Mouse (Mus musculus): ENCODE measurements around the gene Htra3. TPM values are rescaled to one million over a fixed set of nuclear protein-coding genes. Genes with fewer than 3 reads are reported as not detected.

Htra3 gene
- polyA plus RNA-seq, 1 experiment from 2014 or later, result 40.5 TPM

- no peak overlapping the region for H3K4me2 ChIP-seq (replicated peaks; ENCODE audit: low read depth, low read length)
- no peak overlapping the region for H3K4me3 ChIP-seq (ENCODE audit: low read depth, low read length)
- no peak overlapping the region for H3K9ac ChIP-seq (replicated peaks; ENCODE audit: low read depth)
- H3K9me3 ChIP-seq (ENCODE audit: low read length), result no peaks in the 10 kb centered on the region
- ATAC-seq (no peak), DNase-seq (ENCODE audit: low spot score) (no peak)
- WGBS, result 88% methylated on average over 10 of the region's 10 CpGs
- no peak overlapping the region for H3K27ac ChIP-seq (ENCODE audit: low read length)
- H3K4me1 ChIP-seq (ENCODE audit: insufficient read depth, low read depth, low read length), result no peaks in the 10 kb centered on the region
- no peak for TF ChIP-seq EP300 (IDR thresholded peaks at IDR 0.05)
- peak; percentile 26 for TF ChIP-seq CTCF (IDR thresholded peaks at IDR 0.05)
- no peaks in the 10 kb centered on the region for H3K27me3 ChIP-seq (replicated peaks; ENCODE audit: insufficient read depth, low read length)
- no peaks in the 10 kb centered on the region for H3K36me3 ChIP-seq (ENCODE audit: insufficient read depth, low read length)
Measured at GRCm38 (mm10) chr5:35655753-35656485, 23.7 kb downstream of the Htra3 start.

GRCm38 (mm10) chr5:35653743-35654395, 25.7 kb downstream of the Htra3 start:
- no peaks in the 10 kb centered on the region for H3K4me1 ChIP-seq (ENCODE audit: insufficient read depth, low read depth, low read length)
- H3K4me3 ChIP-seq (ENCODE audit: low read depth, low read length), result no peak overlapping the region
- TF ChIP-seq CTCF (IDR thresholded peaks at IDR 0.05) (no peak), EP300 (IDR thresholded peaks at IDR 0.05) (no peak)
- no peak overlapping the region for H3K27ac ChIP-seq (ENCODE audit: low read length)
- H3K9me3 ChIP-seq (ENCODE audit: low read length), result no peaks in the 10 kb centered on the region
- H3K36me3 ChIP-seq (ENCODE audit: insufficient read depth, low read length), result no peaks in the 10 kb centered on the region
- WGBS, result 51% methylated on average over 9 of the region's 9 CpGs
- ATAC-seq (no peak), DNase-seq (ENCODE audit: low spot score) (no peak)
- no peaks in the 10 kb centered on the region for H3K27me3 ChIP-seq (replicated peaks; ENCODE audit: insufficient read depth, low read length)
- H3K9ac ChIP-seq (replicated peaks; ENCODE audit: low read depth), result no peak overlapping the region
- no peak overlapping the region for H3K4me2 ChIP-seq (replicated peaks; ENCODE audit: low read depth, low read length)

- H3K4me1 ChIP-seq (ENCODE audit: insufficient read depth, low read depth, low read length), result no peaks in the 10 kb centered on the region
- H3K9ac ChIP-seq (replicated peaks; ENCODE audit: low read depth), result no peak overlapping the region
- H3K27ac ChIP-seq (ENCODE audit: low read length), result no peak overlapping the region
- 86% methylated on average over 13 of the region's 13 CpGs for whole genome bisulfite sequencing
- no peak overlapping the region for H3K4me3 ChIP-seq (ENCODE audit: low read depth, low read length)
- no peaks in the 10 kb centered on the region for H3K36me3 ChIP-seq (ENCODE audit: insufficient read depth, low read length)
- H3K27me3 ChIP-seq (replicated peaks; ENCODE audit: insufficient read depth, low read length), result no peaks in the 10 kb centered on the region
- TF ChIP-seq CTCF (IDR thresholded peaks at IDR 0.05) (no peak), EP300 (IDR thresholded peaks at IDR 0.05) (no peak)
- H3K4me2 ChIP-seq (replicated peaks; ENCODE audit: low read depth, low read length), result no peak overlapping the region
- ATAC-seq (no peak), DNase-seq (ENCODE audit: low spot score) (no peak)
- no peaks in the 10 kb centered on the region for H3K9me3 ChIP-seq (ENCODE audit: low read length)
Measured at GRCm38 (mm10) chr5:35652872-35653271, 26.7 kb downstream of the Htra3 start.

GRCm38 (mm10) chr5:35652319-35652718, 27.3 kb downstream of the Htra3 start:
- H3K4me1 ChIP-seq (ENCODE audit: insufficient read depth, low read depth, low read length), result no peaks in the 10 kb centered on the region
- no peak overlapping the region for H3K4me3 ChIP-seq (ENCODE audit: low read depth, low read length)
- no peak for TF ChIP-seq CTCF (IDR thresholded peaks at IDR 0.05)
- no peak for TF ChIP-seq EP300 (IDR thresholded peaks at IDR 0.05)
- no peak overlapping the region for H3K4me2 ChIP-seq (replicated peaks; ENCODE audit: low read depth, low read length)
- no peak for ATAC-seq
- no peaks in the 10 kb centered on the region for H3K27me3 ChIP-seq (replicated peaks; ENCODE audit: insufficient read depth, low read length)
- no peak overlapping the region for H3K27ac ChIP-seq (ENCODE audit: low read length)
- H3K36me3 ChIP-seq (ENCODE audit: insufficient read depth, low read length), result no peaks in the 10 kb centered on the region
- H3K9ac ChIP-seq (replicated peaks; ENCODE audit: low read depth), result no peak overlapping the region
- 67% methylated on average over 3 of the region's 3 CpGs for WGBS
- no peak for DNase-seq (ENCODE audit: low spot score)
- no peaks in the 10 kb centered on the region for H3K9me3 ChIP-seq (ENCODE audit: low read length)

- Histone ChIP-seq H3K27me3 (replicated peaks; ENCODE audit: insufficient read depth, low read length) (no peaks in the 10 kb centered on the region), H3K36me3 (ENCODE audit: insufficient read depth, low read length) (no peaks in the 10 kb centered on the region), H3K9ac (replicated peaks; ENCODE audit: low read depth) (no peak overlapping the region), H3K9me3 (ENCODE audit: low read length) (no peaks in the 10 kb centered on the region), H3K4me1 (ENCODE audit: insufficient read depth, low read depth, low read length) (peaks cover 13% of the 10 kb centered on the region; the same call in 1 of the 2 replicates), H3K4me3 (ENCODE audit: low read depth, low read length) (no peak overlapping the region), H3K4me2 (replicated peaks; ENCODE audit: low read depth, low read length) (no peak overlapping the region), H3K27ac (ENCODE audit: low read length) (peak overlapping the region; percentile 62)
- peak; percentile 68 for DNase-seq (ENCODE audit: low spot score)
- peak; percentile 37 for ATAC-seq
- WGBS, result 43% methylated on average over 2 of the region's 2 CpGs
- TF ChIP-seq CTCF (IDR thresholded peaks at IDR 0.05) (no peak), EP300 (IDR thresholded peaks at IDR 0.05) (no peak)
Measured at GRCm38 (mm10) chr5:35648230-35648629, 31.4 kb downstream of the Htra3 start.

GRCm38 (mm10) chr5:35647562-35647961, 32.0 kb downstream of the Htra3 start:
- no peak overlapping the region for H3K9ac ChIP-seq (replicated peaks; ENCODE audit: low read depth)
- peak overlapping the region; percentile 71 for H3K27ac ChIP-seq (ENCODE audit: low read length)
- H3K27me3 ChIP-seq (replicated peaks; ENCODE audit: insufficient read depth, low read length), result no peaks in the 10 kb centered on the region
- no peak overlapping the region for H3K4me3 ChIP-seq (ENCODE audit: low read depth, low read length)
- 35% methylated on average over 4 of the region's 4 CpGs for WGBS
- peak; percentile 83 for ATAC-seq
- H3K4me1 ChIP-seq (ENCODE audit: insufficient read depth, low read depth, low read length), result peaks cover 13% of the 10 kb centered on the region; the same call in 1 of the 2 replicates
- H3K36me3 ChIP-seq (ENCODE audit: insufficient read depth, low read length), result no peaks in the 10 kb centered on the region
- no peak overlapping the region for H3K4me2 ChIP-seq (replicated peaks; ENCODE audit: low read depth, low read length)
- H3K9me3 ChIP-seq (ENCODE audit: low read length), result no peaks in the 10 kb centered on the region
- DNase-seq (ENCODE audit: low spot score), result peak; percentile 87
- TF ChIP-seq CTCF (IDR thresholded peaks at IDR 0.05), result no peak
- peak; percentile 70 for TF ChIP-seq EP300 (IDR thresholded peaks at IDR 0.05)

All from lung, postnatal 0 days (tissue).